Comparison of ENCODE assay signal across 17 mouse cellular contexts in the genomic region with DNA sequence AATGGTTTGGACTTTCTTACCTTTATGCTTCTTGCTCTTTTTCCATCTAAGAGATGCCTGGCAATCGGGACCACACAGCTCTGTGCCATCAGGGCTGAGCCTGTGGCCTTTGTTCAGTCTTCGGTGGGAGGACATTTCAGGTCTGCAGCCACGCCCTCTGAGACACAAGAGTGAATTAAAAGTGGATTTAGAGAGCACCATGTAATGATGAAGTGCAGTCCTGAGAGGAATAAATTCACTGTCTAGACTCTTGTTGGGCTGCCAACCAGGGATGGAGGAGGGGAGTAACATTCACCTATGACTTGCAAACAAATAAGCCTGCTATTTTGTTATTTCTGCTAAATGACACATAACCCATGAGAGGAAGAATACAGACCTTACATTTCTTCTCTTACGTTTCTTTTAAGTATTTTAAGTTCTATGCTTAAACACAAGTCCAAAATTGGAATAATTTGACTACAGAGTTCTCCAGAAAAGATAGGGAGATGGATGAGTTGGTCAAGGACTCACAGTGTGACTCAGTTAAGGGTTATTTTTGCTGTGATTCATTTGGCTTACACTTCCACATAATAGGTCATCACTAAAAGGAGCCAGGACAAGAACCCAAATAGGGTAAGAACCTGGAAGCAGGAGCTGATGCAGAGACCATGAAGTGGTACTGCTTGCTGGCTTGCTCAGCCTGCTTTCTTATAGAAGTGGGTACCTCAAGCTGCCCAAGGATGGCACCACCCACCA.
"Had no signal": no experiment of that assay in that cellular context is flagged by ENCODE, and none has a peak within 500 bp of the region (broad histone marks: within the 10 kb centered on the region; RNA-seq: fewer than 3 reads in every experiment).

No protein-coding gene starts in this region.

- H3K4me3 ChIP-seq: layer of hippocampus, adult 2 months; limb, embryonic 12.5 days; liver, embryonic 13.5 days; lung, embryonic 15.5 days; midbrain, embryonic 15.5 days; neural tube, embryonic 13.5 days had no signal

- H3K27me3 ChIP-seq: limb, embryonic 12.5 days; liver, embryonic 13.5 days; lung, embryonic 15.5 days; midbrain, embryonic 15.5 days; neural tube, embryonic 13.5 days had no signal

- H3K4me1 ChIP-seq: limb, embryonic 12.5 days; liver, embryonic 13.5 days; lung, embryonic 15.5 days; midbrain, embryonic 15.5 days had no signal

- DNase-seq: kidney, adult 9 months; kidney, postnatal 10 days; kidney, postnatal 4 days; liver; liver, embryonic 13.5 days; liver, postnatal 0 days; lung, postnatal 14 days; retina, postnatal 1 day; right cerebral cortex, postnatal 4 days; spleen, adult 18-20 months; thymus, adult 18-20 months; thymus, postnatal 25 days had no signal

- H3K36me3 ChIP-seq: limb, embryonic 12.5 days; liver, embryonic 13.5 days; lung, embryonic 15.5 days; midbrain, embryonic 15.5 days; neural tube, embryonic 13.5 days had no signal

- H3K9ac ChIP-seq: limb, embryonic 12.5 days; liver, embryonic 13.5 days; liver, postnatal 0 days; lung, embryonic 15.5 days; midbrain, embryonic 15.5 days; neural tube, embryonic 13.5 days had no signal

- H3K27ac ChIP-seq: layer of hippocampus, adult 2 months; limb, embryonic 12.5 days; liver, embryonic 13.5 days; lung, embryonic 15.5 days; midbrain, embryonic 15.5 days; neural tube, embryonic 13.5 days had no signal

- H3K4me2 ChIP-seq: limb, embryonic 12.5 days; liver, embryonic 13.5 days; lung, embryonic 15.5 days; midbrain, embryonic 15.5 days; neural tube, embryonic 13.5 days had no signal

- ATAC-seq: liver, postnatal 0 days; midbrain, embryonic 15.5 days had no signal

- H3K9me3 ChIP-seq: limb, embryonic 12.5 days; liver, embryonic 13.5 days; lung, embryonic 15.5 days; midbrain, embryonic 15.5 days; neural tube, embryonic 13.5 days had no signal
